Mouse (Mus musculus) regulatory T cell (primary cell): ENCODE measurements around the gene Fgf10.

Experiments
- in situ Hi-C: fragments of 300-600 bp; cut with MboI, MseI; formaldehyde crosslinking; loops from one replicate; pipeline ENCODE4 v1.15.1; 2025; ENCODE audit warnings: high pct_unique_total_duplicates

Gene Fgf10

DNA sequence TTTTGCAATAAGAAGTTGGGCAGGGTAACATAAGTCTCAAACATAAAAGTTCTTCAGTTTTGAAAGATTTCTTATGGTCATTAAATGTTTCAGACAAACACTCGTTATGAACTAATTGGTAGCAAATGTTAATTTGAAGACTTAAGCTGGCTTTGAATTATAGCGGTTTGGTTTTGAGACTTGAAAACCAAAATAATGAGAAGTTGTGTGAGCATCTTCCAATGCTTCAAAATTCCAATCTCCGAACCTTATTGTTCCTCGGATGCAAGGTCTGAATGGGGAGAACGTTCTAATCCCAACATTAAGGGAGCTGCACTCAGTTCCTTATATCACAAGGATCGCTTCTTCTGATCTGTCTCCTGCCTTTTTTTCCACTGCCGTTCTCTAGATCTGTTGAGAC, at the start of gene Fgf10:
Fgf10 (plus strand) TSS at position 301 of the 400 bp plus-strand sequence.
- in situ Hi-C loops, result loop anchor here (25.0 kb wide), 1 partner anchor 943 kb away; the partner anchor contains the start of gene Ccl28

DNA sequence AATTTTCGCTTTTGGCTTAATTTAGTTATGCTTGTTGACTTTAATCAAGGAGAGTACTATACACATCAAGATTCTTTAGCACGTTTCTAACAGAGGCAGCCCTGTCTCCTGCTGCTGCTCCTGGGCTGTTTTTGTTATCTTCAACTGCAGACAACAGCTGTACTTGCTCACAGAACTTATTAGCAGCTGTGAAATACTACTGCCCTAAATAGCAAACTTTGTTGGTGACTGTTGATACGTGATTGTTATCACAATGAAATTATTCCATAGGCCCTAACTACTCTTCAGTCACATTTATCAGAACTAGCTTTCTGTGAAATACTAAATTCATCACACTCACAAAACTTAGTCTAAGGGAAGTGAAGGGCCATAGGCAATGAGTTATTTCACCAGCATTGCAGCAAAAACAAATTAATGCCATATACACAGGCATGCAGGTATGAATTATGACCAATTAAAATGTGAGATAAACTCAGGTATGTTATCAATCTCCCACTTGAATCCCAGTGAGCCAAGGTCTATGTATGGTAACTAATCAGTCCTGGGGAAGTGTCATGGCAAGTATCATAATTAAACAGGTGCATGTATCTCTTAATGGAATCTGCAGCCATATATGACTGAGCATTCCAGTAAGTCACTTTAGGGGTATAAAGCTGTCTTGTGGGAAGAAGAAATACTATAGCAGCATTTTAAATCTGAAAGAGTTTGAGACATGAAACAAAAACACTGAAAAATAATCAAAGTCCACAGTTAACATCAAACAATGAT, 39.7 kb upstream of the Fgf10 start:
- in situ Hi-C loops, result no loop called here

DNA sequence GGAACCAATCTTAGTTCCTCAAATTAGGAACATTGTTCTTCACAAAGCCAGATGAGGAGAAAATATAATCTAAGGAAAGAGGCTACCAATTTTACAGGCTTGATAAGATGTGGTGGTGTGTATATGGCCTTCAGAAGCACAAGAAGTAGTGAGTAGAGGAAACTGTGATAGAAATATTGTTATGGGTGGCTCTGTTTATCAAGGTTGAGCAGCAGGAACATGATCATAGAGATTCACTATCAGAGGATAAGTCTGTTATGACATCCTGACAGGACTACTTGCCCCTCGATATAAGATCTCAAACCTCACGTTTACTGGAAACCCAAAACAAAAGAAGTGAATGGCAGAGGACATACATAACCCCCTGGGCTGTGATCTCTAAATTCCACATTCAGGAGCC, 38.1 kb upstream of the Fgf10 start:
- in situ Hi-C loops, result no loop called here

DNA sequence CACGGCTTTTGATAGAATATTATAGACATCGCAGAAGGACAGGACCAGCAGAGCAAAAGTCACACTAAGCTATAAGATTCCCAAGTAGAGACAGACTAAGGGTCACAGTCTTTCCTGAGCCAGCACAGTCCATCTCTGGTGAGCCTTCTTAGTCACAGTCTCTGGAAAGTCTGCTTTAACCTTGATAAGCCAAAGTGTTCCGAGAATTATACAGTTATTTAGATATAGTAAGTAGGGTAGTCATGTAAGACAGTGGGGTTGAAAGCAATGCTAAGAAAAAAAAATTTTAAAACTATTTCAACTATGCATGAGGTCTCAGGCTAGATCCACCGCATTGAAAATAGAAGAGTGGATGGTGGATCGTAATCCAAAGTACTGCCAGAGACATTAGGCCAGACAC, 33.5 kb upstream of the Fgf10 start:
- in situ Hi-C loops, result no loop called here

DNA sequence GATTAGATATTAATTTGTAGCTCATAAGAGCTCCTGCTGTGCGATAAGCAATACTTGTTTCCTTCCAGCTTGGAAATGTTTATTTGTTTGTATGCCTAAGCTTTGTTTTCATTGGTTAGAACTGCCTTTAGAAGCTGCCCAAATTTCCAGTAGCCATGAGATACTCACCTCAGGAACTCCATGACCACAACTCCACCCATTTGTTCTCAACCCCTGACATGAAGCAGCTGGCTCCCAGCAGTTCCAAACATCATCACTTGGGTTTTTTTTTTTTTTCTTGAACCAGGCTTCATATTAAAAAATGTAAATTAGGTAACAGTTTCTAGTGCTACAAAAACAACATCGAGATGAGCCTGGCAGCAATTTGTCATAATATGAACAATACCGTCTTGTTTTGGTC, 27.0 kb upstream of the Fgf10 start:
- in situ Hi-C loops, result no loop called here

DNA sequence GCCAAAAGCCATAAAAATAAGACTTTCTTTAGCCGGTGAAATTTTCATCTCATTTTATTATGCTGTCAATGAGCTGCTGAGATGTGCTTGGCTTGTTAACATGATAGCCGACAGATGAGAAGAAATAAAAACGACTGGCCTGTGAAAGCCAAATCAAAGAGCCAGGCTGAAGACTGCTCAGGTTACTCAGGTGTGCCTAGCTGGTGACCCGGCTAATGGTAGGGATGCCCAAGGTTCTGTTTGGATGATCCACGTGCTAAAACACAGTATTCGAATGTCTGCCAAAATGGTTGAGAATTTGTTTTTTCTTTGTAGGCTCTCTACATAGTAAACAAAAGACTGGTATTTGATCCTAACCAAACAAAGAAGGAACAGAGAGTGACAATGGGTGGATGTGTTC, 26.5 kb upstream of the Fgf10 start:
- in situ Hi-C loops, result no loop called here

DNA sequence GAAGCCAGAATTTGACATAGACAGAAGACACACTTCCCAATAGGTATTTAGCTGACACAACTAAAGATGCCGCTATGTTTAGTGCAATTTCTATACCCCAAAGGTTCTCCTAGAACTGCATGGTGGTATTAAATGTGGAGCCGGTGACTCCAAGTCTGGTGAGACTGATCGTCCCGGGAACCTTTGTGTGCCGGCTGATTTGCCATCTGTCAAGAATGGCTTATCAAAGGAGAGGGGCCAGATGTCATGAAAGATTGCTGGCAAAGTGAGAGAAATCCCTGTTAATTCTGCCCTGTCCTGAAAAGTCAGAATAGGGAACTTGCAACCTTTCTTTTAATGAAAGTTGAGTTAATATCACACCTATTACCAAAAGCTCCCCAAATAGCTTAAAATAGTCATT, 12.6 kb upstream of the Fgf10 start:
- in situ Hi-C loops, result loop anchor here (25.0 kb wide), 1 partner anchor 955 kb away; the partner anchor contains the start of gene Ccl28

DNA sequence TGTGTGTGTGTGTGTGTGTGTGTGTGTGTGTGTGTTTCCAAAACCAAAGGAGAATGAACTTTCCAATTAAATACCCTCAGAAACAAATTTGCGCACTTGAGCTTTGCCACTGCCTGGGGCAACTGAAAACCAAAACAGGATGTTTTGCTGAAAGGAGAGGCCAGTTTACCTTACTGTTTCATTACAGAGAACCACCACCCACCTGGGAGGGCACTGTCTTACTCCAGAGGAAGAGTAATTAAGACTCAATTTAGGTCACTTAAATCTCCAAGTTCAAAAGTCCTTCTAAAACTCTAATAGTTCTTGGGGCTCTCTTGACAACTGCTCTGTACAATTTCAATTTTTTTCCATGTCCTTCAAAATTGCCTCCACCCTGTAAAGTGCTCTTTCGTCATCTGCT, 11.6 kb upstream of the Fgf10 start:
- in situ Hi-C loops, result loop anchor here (25.0 kb wide), 1 partner anchor 954 kb away; the partner anchor contains the start of gene Ccl28

DNA sequence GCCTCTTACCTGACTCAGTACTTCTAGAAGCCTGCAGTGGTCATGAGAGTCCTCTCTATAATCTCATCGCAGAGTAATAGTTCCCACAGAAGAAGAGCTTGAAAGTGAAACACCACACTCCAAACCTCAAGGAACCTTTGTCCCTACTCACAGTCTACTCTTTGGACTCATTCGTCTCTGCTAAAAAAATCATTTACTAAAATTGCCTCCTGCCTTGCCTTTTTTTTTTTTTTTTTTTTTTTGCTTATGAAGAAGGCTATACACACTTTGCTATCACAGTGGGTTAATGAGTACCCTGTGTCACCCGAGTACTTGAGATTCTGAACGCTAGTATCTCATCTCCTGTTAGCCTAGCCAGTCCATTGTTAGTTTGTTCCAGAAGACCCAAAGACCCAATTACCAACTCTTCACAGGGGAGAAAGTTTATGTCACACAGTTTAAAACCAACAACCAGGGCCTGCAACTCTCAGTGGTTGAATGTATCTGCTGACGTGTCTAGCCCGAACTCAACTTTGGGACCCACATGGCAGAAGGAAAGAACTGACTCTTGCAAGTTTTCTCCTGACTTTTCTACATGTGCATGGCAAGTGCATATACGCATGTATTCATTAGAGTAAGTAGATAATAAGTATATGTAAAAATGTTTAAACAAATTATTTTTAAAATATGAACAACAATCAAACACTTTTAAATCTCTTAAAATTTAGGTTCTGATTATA, 10.8 kb upstream of the Fgf10 start:
- in situ Hi-C loops, result loop anchor here (25.0 kb wide), 1 partner anchor 954 kb away; the partner anchor contains the start of gene Ccl28

DNA sequence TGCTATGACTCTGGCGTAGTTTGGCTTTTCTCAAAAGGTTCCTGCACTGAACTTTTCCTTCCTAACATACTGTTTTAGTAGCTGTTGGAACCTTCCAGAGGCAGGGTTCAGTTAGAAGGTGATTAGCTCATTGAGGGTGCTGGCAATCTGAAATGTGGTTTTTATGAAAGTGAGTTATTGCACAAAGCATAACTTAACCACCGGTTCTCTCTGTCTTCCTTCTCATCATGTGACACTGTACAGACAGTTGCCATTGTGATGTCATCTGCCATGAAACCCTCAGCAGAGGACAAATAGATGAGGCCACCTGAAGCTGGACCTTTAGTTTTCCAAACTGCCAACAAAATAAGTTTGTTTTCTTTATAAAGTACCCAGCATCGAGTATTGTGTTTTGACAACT, 7.9 kb upstream of the Fgf10 start:
- in situ Hi-C loops, result loop anchor here (25.0 kb wide), 1 partner anchor 951 kb away; the partner anchor contains the start of gene Ccl28

DNA sequence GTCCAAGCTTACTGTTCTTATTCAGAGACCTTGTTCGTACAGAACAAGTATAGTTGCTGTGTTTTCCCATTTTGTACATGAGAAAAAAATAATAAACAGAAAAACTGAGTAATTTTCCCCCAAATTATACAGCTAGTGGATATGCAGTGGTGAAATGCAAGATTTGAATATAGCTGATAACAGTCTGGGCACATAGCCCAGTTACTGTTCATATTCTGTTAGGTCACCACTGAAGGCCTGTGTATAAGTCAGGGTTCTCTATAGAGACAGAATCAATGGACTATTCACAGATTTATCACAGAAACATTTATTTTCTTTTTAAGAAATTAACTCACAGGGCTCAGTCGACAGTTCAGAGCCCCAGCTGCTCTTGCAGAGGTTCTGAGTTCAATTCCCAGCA, 4.7 kb upstream of the Fgf10 start:
- in situ Hi-C loops, result loop anchor here (25.0 kb wide), 1 partner anchor 947 kb away; the partner anchor contains the start of gene Ccl28

DNA sequence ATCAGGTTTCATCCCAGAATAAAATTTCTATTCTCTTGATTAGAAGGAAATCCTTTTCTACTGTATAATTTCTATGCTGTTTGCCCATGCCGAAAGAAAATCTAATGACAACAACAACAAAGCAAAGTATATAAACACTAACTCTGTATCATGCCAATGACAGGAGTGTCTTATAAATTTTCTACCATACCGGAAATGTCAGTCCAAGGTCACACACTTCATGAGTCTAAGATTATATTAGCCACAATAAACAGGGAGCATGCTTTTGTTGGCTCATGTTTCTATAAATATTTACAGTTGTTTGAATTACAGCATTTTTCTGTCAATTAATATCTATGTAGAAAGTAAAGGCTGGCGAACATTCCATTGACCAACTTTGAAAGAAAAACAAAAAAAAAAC, 9.6 kb downstream of the Fgf10 start:
- in situ Hi-C loops, result no loop called here

DNA sequence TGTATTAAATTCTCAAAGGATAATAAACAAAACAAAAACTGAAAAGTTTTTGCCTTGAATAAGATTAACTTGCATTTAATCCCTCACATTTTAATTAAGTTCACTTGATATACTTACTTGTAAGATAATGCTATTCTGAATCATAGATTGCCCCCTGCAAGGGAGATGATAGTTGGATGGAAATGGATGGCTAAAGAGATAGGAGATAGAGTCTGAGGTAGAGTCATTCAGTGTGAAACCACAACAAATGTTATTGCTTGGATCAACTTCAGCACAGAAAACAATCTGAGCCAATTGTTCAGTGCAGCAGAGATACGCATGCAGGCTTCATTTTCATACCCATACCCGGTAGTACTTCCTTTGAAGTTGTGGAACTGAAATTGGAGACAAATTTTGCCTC, 23.5 kb downstream of the Fgf10 start:
- in situ Hi-C loops, result no loop called here

DNA sequence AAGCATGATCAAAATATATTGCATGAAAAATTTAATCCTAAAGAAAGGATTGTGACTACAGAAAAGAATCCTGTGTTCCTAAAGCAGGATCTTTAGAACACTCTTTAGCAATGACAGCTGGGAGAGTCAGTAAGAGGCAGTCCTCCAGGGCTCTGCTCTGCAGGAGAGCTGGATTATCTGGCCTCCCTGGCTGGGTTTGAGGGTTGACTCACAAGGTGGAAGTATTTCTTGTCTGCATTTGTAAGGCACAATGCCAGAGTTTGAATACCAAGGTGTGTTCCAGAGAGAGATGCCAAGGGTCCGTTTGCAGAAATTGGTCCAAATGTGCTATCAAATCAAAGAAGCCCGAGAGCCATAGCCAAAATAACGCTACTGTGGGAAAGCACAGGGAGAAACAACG, 25.5 kb downstream of the Fgf10 start:
- in situ Hi-C loops, result no loop called here

DNA sequence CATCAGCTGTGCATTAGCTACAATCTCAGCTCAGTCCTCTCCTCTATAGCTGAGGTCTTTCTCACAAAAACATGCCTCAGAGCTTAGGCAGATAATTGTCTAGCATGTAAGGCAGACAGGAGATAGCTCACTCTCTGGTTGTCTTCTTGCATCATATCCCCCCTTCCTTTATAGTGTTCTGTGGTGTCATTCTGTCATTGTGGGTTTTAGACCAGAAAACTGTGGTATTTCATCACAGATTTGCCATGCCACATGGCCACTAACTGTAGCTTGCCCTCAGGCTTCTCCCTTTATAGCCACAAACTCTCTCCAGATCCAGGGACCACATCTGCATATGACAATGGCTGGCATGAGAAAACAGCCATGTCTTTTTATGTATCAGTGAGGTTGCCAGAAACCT, 34.1 kb downstream of the Fgf10 start:
- in situ Hi-C loops, result no loop called here

DNA sequence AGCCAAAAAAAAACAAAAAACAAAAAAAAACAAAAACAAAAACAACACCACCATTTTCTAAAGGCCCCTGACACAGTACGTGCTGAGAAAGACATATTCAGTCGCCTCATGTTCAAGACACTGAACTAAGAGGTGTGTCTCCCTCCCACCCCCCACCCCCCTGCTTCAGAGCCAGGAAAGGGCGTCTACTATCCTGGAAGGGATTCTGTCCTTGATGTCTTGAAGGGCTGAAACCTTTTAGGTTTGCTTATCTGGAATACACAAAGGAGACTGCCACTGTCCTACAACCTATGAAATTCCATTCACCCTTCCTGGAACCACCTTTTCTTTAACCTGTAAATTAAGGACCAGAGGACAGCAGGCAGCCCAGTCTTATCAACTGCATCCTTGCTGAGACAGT, 36.1 kb downstream of the Fgf10 start:
- in situ Hi-C loops, result no loop called here

DNA sequence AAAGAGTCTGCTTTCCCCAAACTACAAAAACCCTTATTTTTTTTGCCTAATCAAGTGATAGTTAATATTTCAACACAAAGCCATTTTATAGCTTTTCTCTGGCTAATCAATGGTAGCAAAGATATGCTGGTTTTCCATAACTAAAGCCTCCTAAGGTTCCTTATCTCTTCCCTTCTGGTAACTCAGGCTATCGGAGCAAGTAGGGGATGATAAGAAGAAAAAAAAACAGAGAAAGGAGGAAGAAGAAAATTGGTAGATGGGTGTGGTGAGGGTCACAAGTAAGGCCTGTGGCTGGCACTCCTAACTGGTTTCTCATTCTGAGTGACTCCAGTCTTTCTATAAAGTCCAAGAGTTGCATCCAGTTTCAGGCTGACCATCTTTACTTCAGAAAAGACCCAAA, 40.3 kb downstream of the Fgf10 start:
- in situ Hi-C loops, result no loop called here

DNA sequence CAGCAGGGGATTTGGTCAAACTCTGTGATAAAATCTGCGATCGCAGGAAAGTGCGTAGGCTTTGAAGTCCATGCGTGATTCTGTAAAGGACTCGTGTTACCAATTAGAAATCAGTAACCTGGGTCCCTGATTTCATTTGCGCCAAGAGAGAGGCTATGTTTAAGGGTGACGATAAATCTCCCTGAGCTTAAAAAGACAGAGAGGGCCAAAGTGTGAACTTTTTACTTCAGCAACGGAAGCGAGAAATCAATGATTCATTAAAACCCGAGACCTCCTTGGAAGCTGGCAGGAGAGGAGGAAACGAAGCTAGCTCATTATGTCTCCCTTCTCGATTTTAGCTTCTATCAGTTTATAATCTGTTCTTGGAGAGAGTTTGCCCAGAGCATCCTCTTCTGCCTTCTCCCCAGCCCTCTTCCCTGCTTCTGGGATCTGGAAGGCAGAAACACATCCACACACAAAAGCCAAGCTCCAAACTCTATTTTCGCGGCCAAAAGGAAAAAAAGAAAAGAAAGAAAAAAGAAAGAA, 44.1 kb downstream of the Fgf10 start:
- in situ Hi-C loops, result no loop called here

DNA sequence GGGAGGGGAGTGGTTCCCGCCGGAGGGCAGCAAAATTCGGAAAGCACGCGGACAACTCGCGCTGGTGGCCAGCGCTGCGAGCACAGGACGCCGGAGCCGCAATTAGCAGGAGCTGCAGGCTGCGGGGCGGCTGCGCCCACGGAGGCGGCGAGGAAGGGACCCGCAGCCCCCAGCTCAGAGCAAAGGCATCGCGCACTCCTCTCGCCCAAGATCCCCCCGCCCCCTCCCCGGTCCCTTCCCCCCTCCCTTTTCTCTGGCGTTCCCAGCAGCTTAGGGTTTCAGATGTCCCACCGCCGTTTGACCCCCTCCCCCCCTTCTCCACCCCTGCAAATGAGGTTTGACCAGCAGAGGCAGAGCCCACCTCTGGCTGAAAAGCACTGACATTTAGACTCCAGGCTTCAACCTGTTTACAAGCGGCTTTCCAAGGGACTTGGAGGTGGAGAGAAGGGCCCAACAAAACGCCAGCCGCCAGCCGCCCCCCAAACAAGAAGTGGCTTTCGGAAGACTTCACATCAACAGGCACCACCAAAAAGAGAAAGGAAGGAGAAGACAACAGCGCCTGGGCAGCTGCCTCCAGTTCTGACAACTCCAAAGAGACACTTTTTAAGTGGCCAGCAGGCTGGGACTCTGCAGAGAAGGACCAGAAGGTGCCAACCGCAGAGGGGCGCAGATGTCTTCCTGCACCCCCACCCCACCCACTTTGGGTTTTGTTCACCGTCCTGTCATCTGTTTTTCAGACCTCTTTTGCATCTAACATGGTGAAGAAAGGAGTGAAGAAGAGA, 44.9 kb downstream of the Fgf10 start:
- in situ Hi-C loops, result no loop called here

DNA sequence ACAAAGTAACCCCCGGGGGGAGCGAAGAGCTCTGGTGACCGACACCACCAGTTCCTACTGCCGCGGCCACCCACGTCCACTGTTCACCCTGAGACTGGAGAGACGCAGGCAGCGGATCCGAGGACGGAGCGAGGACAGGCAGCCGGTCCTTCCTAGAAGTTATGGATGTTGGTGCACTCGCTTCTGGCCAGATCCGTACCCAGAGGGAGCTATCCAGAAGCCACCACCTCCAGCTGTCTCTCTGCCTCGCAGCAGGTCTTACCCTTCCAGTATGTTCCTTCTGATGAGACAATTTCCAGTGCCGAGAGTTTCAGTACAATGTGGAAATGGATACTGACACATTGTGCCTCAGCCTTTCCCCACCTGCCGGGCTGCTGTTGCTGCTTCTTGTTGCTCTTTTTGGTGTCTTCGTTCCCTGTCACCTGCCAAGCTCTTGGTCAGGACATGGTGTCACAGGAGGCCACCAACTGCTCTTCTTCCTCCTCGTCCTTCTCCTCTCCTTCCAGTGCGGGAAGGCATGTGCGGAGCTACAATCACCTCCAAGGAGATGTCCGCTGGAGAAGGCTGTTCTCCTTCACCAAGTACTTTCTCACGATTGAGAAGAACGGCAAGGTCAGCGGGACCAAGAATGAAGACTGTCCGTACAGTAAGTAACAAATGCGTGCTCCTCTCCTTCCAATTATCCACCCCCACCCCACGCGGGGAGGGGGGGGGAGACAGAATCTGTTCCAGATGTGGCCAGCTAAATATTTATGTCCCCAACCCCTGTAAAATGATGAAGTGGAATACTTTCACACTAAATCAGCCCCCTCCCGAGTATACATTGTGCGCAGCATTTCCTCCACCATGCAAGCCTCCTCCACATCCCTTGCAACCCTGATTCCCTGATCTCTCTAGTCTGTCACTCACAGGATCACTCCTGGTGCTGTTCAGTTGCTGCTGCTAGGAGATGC, 45.8 kb downstream of the Fgf10 start:
- in situ Hi-C loops, result no loop called here

DNA sequence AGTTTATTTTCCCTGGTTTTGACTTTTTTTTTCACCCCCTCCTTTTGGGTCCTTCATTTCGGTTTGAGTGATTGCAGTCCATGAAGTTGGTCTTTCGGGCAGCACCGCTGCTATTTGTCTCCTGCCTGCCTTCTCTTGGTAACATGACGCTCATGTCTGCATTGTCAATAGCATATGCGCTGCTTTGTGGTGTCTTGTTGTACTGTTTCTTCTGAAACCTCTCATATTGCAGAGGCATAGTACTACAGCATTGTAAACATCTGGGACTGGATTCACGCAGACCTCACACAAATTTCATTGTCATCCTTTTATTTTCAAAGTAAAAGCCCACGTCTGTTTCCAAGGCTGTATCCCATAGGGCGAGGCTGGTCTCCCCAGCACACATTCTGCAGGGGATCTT, 46.7 kb downstream of the Fgf10 start:
- in situ Hi-C loops, result no loop called here
